8 mouse cellular contexts compared by ENCODE assay signal in genomic region chr8:3516450-3517116, GRCm38 (mm10). TPM values are rescaled to one million over a fixed set of nuclear protein-coding genes. Genes with fewer than 3 reads are reported as not detected.
DNase-seq lines count a peak whose midpoint lies in the region; ATAC-seq lines count a peak whose summit lies in the region.

No protein-coding gene starts in this region.

- peak overlapping the region; percentile 82 for H3K27ac ChIP-seq in hindbrain, embryonic 14.5 days

- no peaks in the 10 kb centered on the region for H3K27me3 ChIP-seq in hindbrain, embryonic 14.5 days (ENCODE audit: control insufficient read depth, insufficient read depth, low read length)

- H3K4me1 ChIP-seq in hindbrain, embryonic 14.5 days (replicated peaks; ENCODE audit: control insufficient read depth, insufficient read depth, low read length) = 0 out of 2 replicates have a peak, but pooled peaks cover 11% of the 10 kb centered on the region

- H3K36me3 ChIP-seq in hindbrain, embryonic 14.5 days (replicated peaks; ENCODE audit: control insufficient read depth, insufficient read depth) = peaks cover 31% of the 10 kb centered on the region

- H3K9ac ChIP-seq in hindbrain, embryonic 14.5 days = peak overlapping the region; percentile 63

- peak overlapping the region; percentile 86 for H3K4me2 ChIP-seq in hindbrain, embryonic 14.5 days (replicated peaks)

- peak; percentile 86 for ATAC-seq in hindbrain, embryonic 14.5 days (ENCODE audit: low FRiP score)

- WGBS in hindbrain, embryonic 14.5 days = 1% methylated on average over 36 of the region's 36 CpGs

- peak overlapping the region; percentile 54 for H3K4me3 ChIP-seq in hindbrain, embryonic 14.5 days (replicated peaks; ENCODE audit: low read length)

- no peaks in the 10 kb centered on the region for H3K9me3 ChIP-seq in hindbrain, embryonic 14.5 days (ENCODE audit: control insufficient read depth, low read length)

- peak; percentile 98 for DNase-seq in R1 (ENCODE audit: low read depth, low spot score)
- peak; percentile 96 to 97 for DNase-seq in cerebellum, postnatal 25 days
- DNase-seq in frontal cortex, postnatal 25 days (ENCODE audit: low spot score in 2 of 2) = peak; percentile 91 to 94
- peak; percentile 93 for DNase-seq in hindbrain, embryonic 14.5 days (ENCODE audit: low spot score)
- peak; percentile 94 to 96 for DNase-seq in layer of hippocampus, postnatal 36 days
- peak; percentile 98 for DNase-seq in lung, postnatal 36 days
- peak; percentile 95 for DNase-seq in retina, postnatal 1 day
- peak; percentile 89 to 90 for DNase-seq in urinary bladder, adult 18-20 months (ENCODE audit: low spot score in 2 of 2)

RNA-seq across cellular contexts. Expression of gene Pnpla6, which starts 1.4 kb away (rescaled TPM):
- polyA plus RNA-seq in hindbrain, embryonic 14.5 days (2014; fragmentation: Nextera tagmentation; extraction: Ambion mirVana) = 32.7 and 36.5 TPM in 2 replicates
- 10 to 100 TPM; 75.3 to 87.4 TPM for total RNA-seq in layer of hippocampus, postnatal 36 days (2021)

RNA-seq across cellular contexts. Expression of gene Mcoln1, which starts 16.3 kb away (rescaled TPM):
- polyA plus RNA-seq in hindbrain, embryonic 14.5 days (2014; fragmentation: Nextera tagmentation; extraction: Ambion mirVana) = 70.0 and 86.0 TPM in 2 replicates
- 10 to 100 TPM; 78.4 to 86.6 TPM for total RNA-seq in layer of hippocampus, postnatal 36 days (2021)

RNA-seq across cellular contexts. Expression of gene Zfp358, which starts 23.6 kb away (rescaled TPM):
- polyA plus RNA-seq in hindbrain, embryonic 14.5 days (2014; fragmentation: Nextera tagmentation; extraction: Ambion mirVana) = 34.5 and 41.2 TPM in 2 replicates
- 10 to 100 TPM; 28.1 to 31.7 TPM for total RNA-seq in layer of hippocampus, postnatal 36 days (2021)

RNA-seq across cellular contexts. Expression of gene Tex45, which starts 45.9 kb away (rescaled TPM):
- polyA plus RNA-seq in hindbrain, embryonic 14.5 days (2014; fragmentation: Nextera tagmentation; extraction: Ambion mirVana) = 0.35 and 0.39 TPM in 2 replicates
- under 1 TPM; 0.45 to 0.58 TPM for total RNA-seq in layer of hippocampus, postnatal 36 days (2021)

RNA-seq across cellular contexts. Expression of gene Pex11g, which starts 49.1 kb away (rescaled TPM):
- polyA plus RNA-seq in hindbrain, embryonic 14.5 days (2014; fragmentation: Nextera tagmentation; extraction: Ambion mirVana) = 2.3 and 3.2 TPM in 2 replicates
- total RNA-seq in layer of hippocampus, postnatal 36 days (2021) = 1 to 10 TPM in 1 of 2 experiments, under 1 TPM in 1; 0.94 to 1.4 TPM

Comparison
In these comparisons a context has a peak if more than half of its experiments do, and no peak if none do; other contexts are left out.
1. Peak in every context shown above with its lines: DNase-seq, ATAC-seq, H3K4me3 ChIP-seq and H3K27ac ChIP-seq.